Mouse (Mus musculus) natural killer cell, adult 2 months (primary cell): ENCODE results near the gene Rmi2.
A peak's percentile ranks its signal among the peaks of the same experiment; 100 is the strongest.
"Not testable (repeated sequence)": the region's sequence is repeated elsewhere in the genome, so short reads cannot be mapped to it uniquely, and the experiment has no call there.

Source experiments
- DNase-seq, 2 experiments: peaks; one replicate each; pipeline ENCODE4 v3.0.0; 2022; ENCODE audit warnings: low spot score in 2 of 2

Rmi2 gene

GRCm38 (mm10) chr16:10834911-10835587 is at the start of gene Rmi2:
TSS of gene Rmi2 (plus strand) at chr16:10835059.
- DNase-seq, result peak; percentile 61 to 75

GRCm38 (mm10) chr16:10785371-10786231 is 49.3 kb upstream of the Rmi2 start, which contains the start of gene Socs1:
TSS of gene Socs1 (minus strand) at chr16:10785536.
- DNase-seq, result peak; percentile 88 to 90

GRCm38 (mm10) chr16:10786288-10786687 is 48.6 kb upstream of the Rmi2 start:
- peak; percentile 80 to 84 for DNase-seq

- DNase-seq, result no peak
Measured at GRCm38 (mm10) chr16:10786782-10787547, 47.9 kb upstream of the Rmi2 start.

- no peak for DNase-seq
Measured at GRCm38 (mm10) chr16:10787548-10788058, 47.3 kb upstream of the Rmi2 start.

- DNase-seq, result no peak
Measured at GRCm38 (mm10) chr16:10788271-10788670, 46.6 kb upstream of the Rmi2 start, which contains the start of gene Tnp2. TSS of gene Tnp2 (minus strand) at chr16:10788660.

GRCm38 (mm10) chr16:10788866-10789265 is 46.0 kb upstream of the Rmi2 start:
- DNase-seq, result no peak

GRCm38 (mm10) chr16:10790702-10791101 is 44.2 kb upstream of the Rmi2 start, which contains the start of gene Prm3:
TSS of gene Prm3 (minus strand) at chr16:10790914.
- no peak for DNase-seq

GRCm38 (mm10) chr16:10796034-10796433 is 38.8 kb upstream of the Rmi2 start, which contains the start of gene Prm2:
TSS of gene Prm2 (minus strand) at chr16:10796134.
- DNase-seq, result no peak

- not testable (repeated sequence) for DNase-seq
Measured at GRCm38 (mm10) chr16:10802420-10802819, 32.4 kb upstream of the Rmi2 start.

- no peak for DNase-seq
Measured at GRCm38 (mm10) chr16:10805789-10806527, 28.9 kb upstream of the Rmi2 start, which contains the start of gene Prm1. TSS of gene Prm1 (minus strand) at chr16:10805839.

- no peak for DNase-seq
Measured at GRCm38 (mm10) chr16:10810376-10810775, 24.5 kb upstream of the Rmi2 start.

GRCm38 (mm10) chr16:10812865-10813371 is 21.9 kb upstream of the Rmi2 start, which contains the start of gene Gm11172:
TSS of gene Gm11172 (plus strand) at chr16:10812915.
- no peak for DNase-seq

- DNase-seq, result no peak
Measured at GRCm38 (mm10) chr16:10813726-10814125, 21.1 kb upstream of the Rmi2 start.

GRCm38 (mm10) chr16:10814864-10815263 is 20.0 kb upstream of the Rmi2 start:
- DNase-seq, result no peak

GRCm38 (mm10) chr16:10818579-10819135 is 16.2 kb upstream of the Rmi2 start:
- DNase-seq, result no peak

GRCm38 (mm10) chr16:10819966-10820365 is 14.9 kb upstream of the Rmi2 start:
- no peak for DNase-seq

GRCm38 (mm10) chr16:10821387-10821786 is 13.5 kb upstream of the Rmi2 start:
- DNase-seq, result no peak

- DNase-seq, result no peak
Measured at GRCm38 (mm10) chr16:10824536-10824935, 10.3 kb upstream of the Rmi2 start.

GRCm38 (mm10) chr16:10825840-10826239 is 9.0 kb upstream of the Rmi2 start:
- DNase-seq, result no peak
